Mouse (Mus musculus): Measurements from ENCODE around the gene Ropn1. TPM values are rescaled to one million over a fixed set of nuclear protein-coding genes. Genes with fewer than 3 reads are reported as not detected.
"Not testable (repeated sequence)": the region's sequence is repeated elsewhere in the genome, so short reads cannot be mapped to it uniquely, and the experiment has no call there.

Gene Ropn1
- polyA plus RNA-seq, 1 experiment, result 0.21 TPM

GRCm38 (mm10) chr16:34643511-34644259 is 6.0 kb upstream of the Ropn1 start:
- TF ChIP-seq POLR2A (IDR thresholded peaks at IDR 0.05; ENCODE audit: extremely low read depth, insufficient read depth, low read length), result no peak
- TF ChIP-seq CTCF (IDR thresholded peaks at IDR 0.05; ENCODE audit: extremely low read depth, insufficient read depth, low read length), result no peak
- H3K27ac ChIP-seq (ENCODE audit: insufficient read depth, low read length), result peak overlapping the region; percentile 58
- no peak overlapping the region for H3K4me3 ChIP-seq (ENCODE audit: insufficient read depth, low read length)
- H3K4me1 ChIP-seq (ENCODE audit: control insufficient read depth, insufficient read depth, low read length), result peaks cover 11% of the 10 kb centered on the region

GRCm38 (mm10) chr16:34653023-34653422 is 3.3 kb downstream of the Ropn1 start:
- H3K4me3 ChIP-seq (ENCODE audit: insufficient read depth, low read length), result no peak overlapping the region
- no peak overlapping the region for H3K27ac ChIP-seq (ENCODE audit: insufficient read depth, low read length)
- TF ChIP-seq CTCF (IDR thresholded peaks at IDR 0.05; ENCODE audit: extremely low read depth, insufficient read depth, low read length) (no peak), POLR2A (IDR thresholded peaks at IDR 0.05; ENCODE audit: extremely low read depth, insufficient read depth, low read length) (no peak)
- peaks cover 3% of the 10 kb centered on the region for H3K4me1 ChIP-seq (ENCODE audit: control insufficient read depth, insufficient read depth, low read length)

DNA sequence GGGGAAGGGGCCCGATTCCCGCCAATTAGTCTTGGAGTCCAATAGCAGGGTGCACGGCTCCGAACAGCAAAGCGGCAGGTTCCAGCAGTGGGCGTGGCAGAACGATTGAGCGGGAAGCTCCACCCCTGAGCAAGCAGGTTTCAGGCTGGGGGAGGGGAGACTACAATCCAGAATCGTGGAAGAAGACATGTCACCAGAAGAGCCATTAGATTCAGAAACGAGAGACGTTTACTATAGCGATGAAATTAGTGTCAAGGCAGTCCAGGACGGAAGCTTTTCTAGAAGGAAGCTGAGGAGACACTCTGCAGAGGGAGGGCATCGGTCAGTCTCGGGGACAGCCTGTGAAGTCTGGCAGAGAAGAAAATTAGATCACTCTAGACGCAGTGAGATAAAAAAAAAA is 7.8 kb downstream of the Ropn1 start:
- peak overlapping the region; percentile 8; the same call in 1 of the 2 replicates for H3K4me3 ChIP-seq (ENCODE audit: insufficient read depth, low read length)
- H3K27ac ChIP-seq (ENCODE audit: insufficient read depth, low read length), result not testable (repeated sequence)

DNA sequence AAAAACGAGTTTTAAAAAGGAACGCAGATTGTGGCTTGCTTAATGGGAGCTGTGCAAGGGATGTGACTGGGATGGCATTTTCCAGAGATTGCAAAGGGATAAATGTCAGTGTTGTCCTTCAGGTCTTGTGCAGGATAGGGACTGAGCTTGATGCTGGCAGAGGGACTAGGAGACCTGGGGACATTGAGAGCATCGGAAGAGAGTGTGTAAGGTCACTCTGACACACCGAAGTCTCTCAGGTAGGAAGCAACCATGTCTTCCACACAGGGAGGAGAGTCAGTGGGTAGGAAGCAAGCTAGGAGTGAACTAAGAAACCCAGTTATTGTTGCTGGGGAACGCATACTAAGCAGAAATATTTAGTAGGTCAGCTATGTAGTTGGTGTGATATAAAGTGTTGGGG is 8.3 kb downstream of the Ropn1 start:
- H3K4me3 ChIP-seq (ENCODE audit: insufficient read depth, low read length), result 0 out of 2 replicates have a peak overlapping the region, but pooled peaks have one; percentile 8
- TF ChIP-seq CTCF (IDR thresholded peaks at IDR 0.05; ENCODE audit: extremely low read depth, insufficient read depth, low read length) (no peak), POLR2A (IDR thresholded peaks at IDR 0.05; ENCODE audit: extremely low read depth, insufficient read depth, low read length) (no peak)
- H3K4me1 ChIP-seq (ENCODE audit: control insufficient read depth, insufficient read depth, low read length), result peaks cover 3% of the 10 kb centered on the region
- H3K27ac ChIP-seq (ENCODE audit: insufficient read depth, low read length), result no peak overlapping the region

More for the DNA sequence above, 7.8 kb downstream of the Ropn1 start:
- H3K4me1 ChIP-seq (ENCODE audit: control insufficient read depth, insufficient read depth, low read length), result not testable (repeated sequence)

GRCm38 (mm10) chr16:34658388-34658787 is 8.7 kb downstream of the Ropn1 start:
- no peak overlapping the region for H3K27ac ChIP-seq (ENCODE audit: insufficient read depth, low read length)
- peaks cover 2% of the 10 kb centered on the region for H3K4me1 ChIP-seq (ENCODE audit: control insufficient read depth, insufficient read depth, low read length)
- H3K4me3 ChIP-seq (ENCODE audit: insufficient read depth, low read length), result no peak overlapping the region
- TF ChIP-seq CTCF (IDR thresholded peaks at IDR 0.05; ENCODE audit: extremely low read depth, insufficient read depth, low read length) (no peak), POLR2A (IDR thresholded peaks at IDR 0.05; ENCODE audit: extremely low read depth, insufficient read depth, low read length) (no peak)

- Histone ChIP-seq H3K27ac (ENCODE audit: insufficient read depth, low read length) (no peak overlapping the region), H3K4me3 (ENCODE audit: insufficient read depth, low read length) (no peak overlapping the region), H3K4me1 (ENCODE audit: control insufficient read depth, insufficient read depth, low read length) (no peaks in the 10 kb centered on the region)
- no peak for TF ChIP-seq CTCF (IDR thresholded peaks at IDR 0.05; ENCODE audit: extremely low read depth, insufficient read depth, low read length)
- TF ChIP-seq POLR2A (IDR thresholded peaks at IDR 0.05; ENCODE audit: extremely low read depth, insufficient read depth, low read length), result no peak
These were observed 14.8 kb downstream of the Ropn1 start for GRCm38 (mm10) chr16:34664553-34664952.

DNA sequence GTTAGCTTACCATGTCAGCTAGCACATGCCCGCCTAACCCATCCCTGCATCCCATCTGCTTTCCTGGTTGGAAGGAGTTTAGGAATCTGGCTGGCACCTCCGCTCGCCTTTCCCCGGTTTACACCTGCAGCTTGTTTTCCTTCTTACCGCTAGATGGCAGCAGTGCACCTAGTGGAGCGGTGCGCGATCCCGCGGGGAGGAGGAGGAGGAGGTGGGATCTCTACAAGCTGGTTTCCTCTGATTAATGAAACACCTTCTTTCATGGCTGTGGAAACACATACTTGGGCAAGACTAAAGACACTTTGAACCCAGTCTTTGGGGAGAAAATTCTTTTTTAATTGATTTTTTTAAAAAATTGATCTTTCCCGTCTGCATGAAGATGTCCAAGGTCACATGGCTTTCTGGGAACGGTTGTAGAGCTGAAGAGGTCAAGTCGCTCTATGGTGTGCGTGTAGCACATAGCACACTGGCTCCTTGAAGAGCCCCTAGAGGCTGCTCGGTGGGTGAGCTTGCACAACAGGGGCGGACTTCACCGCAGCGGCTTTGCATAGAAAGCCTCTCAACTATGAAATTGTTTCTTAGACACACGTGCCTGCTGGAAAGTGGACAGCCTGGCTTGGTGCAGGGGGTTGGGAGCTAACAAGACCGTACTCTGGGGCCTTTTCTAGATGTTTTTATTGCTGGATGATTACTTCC is 17.5 kb downstream of the Ropn1 start:
- TF ChIP-seq POLR2A (IDR thresholded peaks at IDR 0.05; ENCODE audit: extremely low read depth, insufficient read depth, low read length) (no peak), CTCF (IDR thresholded peaks at IDR 0.05; ENCODE audit: extremely low read depth, insufficient read depth, low read length) (peak; percentile 98)

GRCm38 (mm10) chr16:34668341-34668740 is 18.6 kb downstream of the Ropn1 start:
- TF ChIP-seq POLR2A (IDR thresholded peaks at IDR 0.05; ENCODE audit: extremely low read depth, insufficient read depth, low read length) (no peak), CTCF (IDR thresholded peaks at IDR 0.05; ENCODE audit: extremely low read depth, insufficient read depth, low read length) (no peak)
- H3K4me3 ChIP-seq (ENCODE audit: insufficient read depth, low read length), result no peak overlapping the region
- no peak overlapping the region for H3K27ac ChIP-seq (ENCODE audit: insufficient read depth, low read length)
- no peaks in the 10 kb centered on the region for H3K4me1 ChIP-seq (ENCODE audit: control insufficient read depth, insufficient read depth, low read length)

More for the DNA sequence above, 17.5 kb downstream of the Ropn1 start:
- Histone ChIP-seq H3K27ac (ENCODE audit: insufficient read depth, low read length) (no peak overlapping the region), H3K4me1 (ENCODE audit: control insufficient read depth, insufficient read depth, low read length) (no peaks in the 10 kb centered on the region), H3K4me3 (ENCODE audit: insufficient read depth, low read length) (no peak overlapping the region)

DNA sequence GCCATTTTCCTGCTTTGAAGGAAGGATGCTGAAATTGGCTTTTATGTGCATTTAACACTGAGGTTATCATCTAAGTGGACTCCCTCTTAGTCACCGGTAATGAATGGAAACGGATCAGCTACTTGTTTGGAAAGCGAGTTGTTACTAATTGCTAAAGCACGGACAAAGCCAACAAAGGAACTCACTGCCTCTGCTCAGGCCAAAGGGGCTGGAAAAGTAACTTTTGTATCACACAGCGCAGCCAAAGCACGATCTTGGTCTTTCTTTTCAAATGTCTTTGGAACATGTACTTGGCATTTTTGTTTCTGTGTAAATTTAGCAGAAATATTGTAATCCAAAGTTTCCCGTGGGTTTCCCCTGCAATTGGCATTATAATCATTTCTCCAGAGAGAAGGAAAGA is 22.2 kb downstream of the Ropn1 start:
- H3K4me1 ChIP-seq (ENCODE audit: control insufficient read depth, insufficient read depth, low read length), result no peaks in the 10 kb centered on the region
- H3K4me3 ChIP-seq (ENCODE audit: insufficient read depth, low read length), result no peak overlapping the region
- TF ChIP-seq CTCF (IDR thresholded peaks at IDR 0.05; ENCODE audit: extremely low read depth, insufficient read depth, low read length) (no peak), POLR2A (IDR thresholded peaks at IDR 0.05; ENCODE audit: extremely low read depth, insufficient read depth, low read length) (no peak)
- no peak overlapping the region for H3K27ac ChIP-seq (ENCODE audit: insufficient read depth, low read length)

- H3K27ac ChIP-seq (ENCODE audit: insufficient read depth, low read length), result no peak overlapping the region
- no peak overlapping the region for H3K4me3 ChIP-seq (ENCODE audit: insufficient read depth, low read length)
- H3K4me1 ChIP-seq (ENCODE audit: control insufficient read depth, insufficient read depth, low read length), result no peaks in the 10 kb centered on the region
- TF ChIP-seq CTCF (IDR thresholded peaks at IDR 0.05; ENCODE audit: extremely low read depth, insufficient read depth, low read length), result no peak
- no peak for TF ChIP-seq POLR2A (IDR thresholded peaks at IDR 0.05; ENCODE audit: extremely low read depth, insufficient read depth, low read length)
These were observed 23.1 kb downstream of the Ropn1 start for GRCm38 (mm10) chr16:34672822-34673221.

All from cortical plate, adult 2 months (tissue).